Mouse (Mus musculus): ENCODE data around the gene Cep170. TPM values are rescaled to one million over a fixed set of nuclear protein-coding genes. Genes with fewer than 3 reads are reported as not detected.

Gene Cep170
- polyA plus RNA-seq, 1 experiment, result 160 TPM

DNA sequence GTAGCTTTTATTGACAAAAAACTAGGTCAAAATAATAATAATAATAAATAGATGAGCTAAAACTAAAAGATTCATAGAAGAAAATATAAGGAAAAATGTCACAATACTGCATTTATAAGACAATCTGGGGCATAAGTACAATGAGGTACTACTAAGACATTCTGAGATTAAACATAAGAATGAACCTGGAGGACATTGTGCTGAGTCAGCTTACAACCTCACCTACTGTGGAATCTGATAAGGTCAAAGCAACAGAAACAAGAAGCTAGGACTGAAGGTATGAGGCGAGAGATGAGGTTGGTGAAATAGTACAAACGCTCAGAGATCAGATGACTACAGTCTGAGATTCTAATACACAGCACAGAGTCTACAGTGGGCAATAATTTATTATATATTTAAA is 86.5 kb downstream of the Cep170 start:
- TF ChIP-seq POLR2A (IDR thresholded peaks at IDR 0.05; ENCODE audit: insufficient read depth, low read depth, low read length), result no peak
- no peak for TF ChIP-seq CTCF (IDR thresholded peaks at IDR 0.05; ENCODE audit: insufficient read depth, low read depth, low read length)
- Histone ChIP-seq H3K27ac (ENCODE audit: insufficient read depth, low read depth, low read length) (no peak overlapping the region), H3K4me3 (ENCODE audit: insufficient read depth, low read depth, low read length) (no peak overlapping the region), H3K4me1 (ENCODE audit: control insufficient read depth, insufficient read depth, low read length) (no peaks in the 10 kb centered on the region)
- 97% methylated on average over 2 of the region's 2 CpGs for WGBS

- TF ChIP-seq CTCF (IDR thresholded peaks at IDR 0.05; ENCODE audit: insufficient read depth, low read depth, low read length) (no peak), POLR2A (IDR thresholded peaks at IDR 0.05; ENCODE audit: insufficient read depth, low read depth, low read length) (no peak)
- Histone ChIP-seq H3K4me1 (ENCODE audit: control insufficient read depth, insufficient read depth, low read length) (no peaks in the 10 kb centered on the region), H3K4me3 (ENCODE audit: insufficient read depth, low read depth, low read length) (no peak overlapping the region), H3K27ac (ENCODE audit: insufficient read depth, low read depth, low read length) (no peak overlapping the region)
- WGBS, result 96% methylated on average over 20 of the region's 20 CpGs
Observed at GRCm38 (mm10) chr1:176724771-176725170, 89.1 kb downstream of the Cep170 start.

- no peaks in the 10 kb centered on the region for H3K4me1 ChIP-seq (ENCODE audit: control insufficient read depth, insufficient read depth, low read length)
- H3K27ac ChIP-seq (ENCODE audit: insufficient read depth, low read depth, low read length), result no peak overlapping the region
- TF ChIP-seq CTCF (IDR thresholded peaks at IDR 0.05; ENCODE audit: insufficient read depth, low read depth, low read length) (no peak), POLR2A (IDR thresholded peaks at IDR 0.05; ENCODE audit: insufficient read depth, low read depth, low read length) (no peak)
- no peak overlapping the region for H3K4me3 ChIP-seq (ENCODE audit: insufficient read depth, low read depth, low read length)
- WGBS, result 81% methylated on average over 8 of the region's 8 CpGs
Observed at GRCm38 (mm10) chr1:176723858-176724713, 89.8 kb downstream of the Cep170 start.

- 43% methylated on average over 2 of the region's 2 CpGs for WGBS
- Histone ChIP-seq H3K27ac (ENCODE audit: insufficient read depth, low read depth, low read length) (no peak overlapping the region), H3K4me1 (ENCODE audit: control insufficient read depth, insufficient read depth, low read length) (no peaks in the 10 kb centered on the region), H3K4me3 (ENCODE audit: insufficient read depth, low read depth, low read length) (no peak overlapping the region)
- TF ChIP-seq CTCF (IDR thresholded peaks at IDR 0.05; ENCODE audit: insufficient read depth, low read depth, low read length) (no peak), POLR2A (IDR thresholded peaks at IDR 0.05; ENCODE audit: insufficient read depth, low read depth, low read length) (no peak)
Observed at GRCm38 (mm10) chr1:176712436-176712835, 101.4 kb downstream of the Cep170 start.

DNA sequence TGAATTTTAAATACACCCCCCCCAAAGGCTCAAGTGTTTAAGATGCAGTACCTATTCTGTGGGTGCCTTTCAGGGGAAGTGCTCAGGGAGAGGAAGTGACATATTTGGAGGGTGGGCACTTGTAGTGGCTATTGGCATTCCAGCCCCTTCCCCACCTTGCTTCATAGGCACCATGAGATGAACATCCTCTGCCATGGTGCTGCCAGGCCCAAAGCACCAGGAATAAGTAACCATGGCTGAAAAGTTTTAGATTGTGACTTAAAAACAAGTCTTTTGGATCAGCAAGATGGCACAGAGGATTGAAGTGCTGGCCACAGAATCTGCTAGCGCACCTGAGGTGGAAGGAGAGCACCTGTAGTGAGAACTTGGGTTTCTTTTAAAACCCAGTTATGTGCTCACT is 113.6 kb downstream of the Cep170 start:
- Histone ChIP-seq H3K27ac (ENCODE audit: insufficient read depth, low read depth, low read length) (no peak overlapping the region), H3K4me1 (ENCODE audit: control insufficient read depth, insufficient read depth, low read length) (no peaks in the 10 kb centered on the region), H3K4me3 (ENCODE audit: insufficient read depth, low read depth, low read length) (no peak overlapping the region)
- TF ChIP-seq POLR2A (IDR thresholded peaks at IDR 0.05; ENCODE audit: insufficient read depth, low read depth, low read length) (no peak), CTCF (IDR thresholded peaks at IDR 0.05; ENCODE audit: insufficient read depth, low read depth, low read length) (no peak)
- whole genome bisulfite sequencing, result 100% methylated on average over 1 of the region's 1 CpGs

- TF ChIP-seq CTCF (IDR thresholded peaks at IDR 0.05; ENCODE audit: insufficient read depth, low read depth, low read length), result no peak
- no peak for TF ChIP-seq POLR2A (IDR thresholded peaks at IDR 0.05; ENCODE audit: insufficient read depth, low read depth, low read length)
- no peak overlapping the region for H3K4me3 ChIP-seq (ENCODE audit: insufficient read depth, low read depth, low read length)
- H3K27ac ChIP-seq (ENCODE audit: insufficient read depth, low read depth, low read length), result no peak overlapping the region
- H3K4me1 ChIP-seq (ENCODE audit: control insufficient read depth, insufficient read depth, low read length), result no peaks in the 10 kb centered on the region
Observed at GRCm38 (mm10) chr1:176699793-176700192, 114.1 kb downstream of the Cep170 start.

DNA sequence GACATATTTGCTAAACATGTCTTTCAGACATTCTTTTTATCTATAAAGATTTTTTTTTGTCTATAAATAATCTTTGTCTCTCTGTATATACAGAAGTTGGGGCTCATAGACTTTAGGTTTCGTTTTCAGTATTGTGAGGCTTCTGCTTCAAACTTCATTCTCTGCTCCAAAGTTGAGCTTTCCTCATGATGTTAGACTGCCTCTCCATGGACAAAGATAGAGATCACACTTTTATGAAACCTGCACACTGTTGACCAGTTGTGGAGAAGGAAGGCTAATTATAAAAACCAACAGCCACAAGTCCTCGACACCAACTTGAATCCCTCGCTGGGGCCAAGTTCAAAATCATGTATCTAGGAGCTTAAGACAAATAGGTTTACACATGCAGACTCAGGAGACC is 115.2 kb downstream of the Cep170 start:
- Histone ChIP-seq H3K4me3 (ENCODE audit: insufficient read depth, low read depth, low read length) (no peak overlapping the region), H3K27ac (ENCODE audit: insufficient read depth, low read depth, low read length) (no peak overlapping the region), H3K4me1 (ENCODE audit: control insufficient read depth, insufficient read depth, low read length) (no peaks in the 10 kb centered on the region)
- TF ChIP-seq POLR2A (IDR thresholded peaks at IDR 0.05; ENCODE audit: insufficient read depth, low read depth, low read length) (no peak), CTCF (IDR thresholded peaks at IDR 0.05; ENCODE audit: insufficient read depth, low read depth, low read length) (no peak)
- whole genome bisulfite sequencing, result 69% methylated on average over 3 of the region's 3 CpGs

DNA sequence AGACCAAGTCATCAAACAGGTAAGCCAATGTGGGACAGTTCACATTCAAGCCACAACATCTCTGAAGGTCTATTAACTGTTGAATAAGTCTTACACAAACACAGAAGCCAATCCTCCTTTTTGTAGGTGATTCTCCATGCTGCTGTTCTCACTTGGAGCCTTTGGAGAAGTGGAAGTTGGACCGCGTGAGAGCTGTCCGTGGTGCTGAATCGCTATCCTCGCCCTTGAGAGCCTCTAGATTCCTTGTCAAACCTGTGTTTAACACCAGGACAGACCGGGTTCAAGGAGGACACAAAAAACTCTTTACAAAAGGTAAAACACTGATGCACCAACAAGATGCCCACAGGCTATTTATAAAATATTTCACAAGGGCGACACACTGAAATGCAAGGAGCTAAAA is 116.8 kb downstream of the Cep170 start:
- TF ChIP-seq POLR2A (IDR thresholded peaks at IDR 0.05; ENCODE audit: insufficient read depth, low read depth, low read length), result no peak
- TF ChIP-seq CTCF (IDR thresholded peaks at IDR 0.05; ENCODE audit: insufficient read depth, low read depth, low read length), result no peak
- 68% methylated on average over 7 of the region's 7 CpGs for WGBS
- H3K4me1 ChIP-seq (ENCODE audit: control insufficient read depth, insufficient read depth, low read length), result no peaks in the 10 kb centered on the region
- H3K4me3 ChIP-seq (ENCODE audit: insufficient read depth, low read depth, low read length), result no peak overlapping the region
- no peak overlapping the region for H3K27ac ChIP-seq (ENCODE audit: insufficient read depth, low read depth, low read length)

GRCm38 (mm10) chr1:176691101-176691500 is 122.8 kb downstream of the Cep170 start:
- no peak overlapping the region for H3K4me3 ChIP-seq (ENCODE audit: insufficient read depth, low read depth, low read length)
- TF ChIP-seq POLR2A (IDR thresholded peaks at IDR 0.05; ENCODE audit: insufficient read depth, low read depth, low read length), result no peak
- TF ChIP-seq CTCF (IDR thresholded peaks at IDR 0.05; ENCODE audit: insufficient read depth, low read depth, low read length), result no peak
- 95% methylated on average over 11 of the region's 11 CpGs for WGBS
- H3K4me1 ChIP-seq (ENCODE audit: control insufficient read depth, insufficient read depth, low read length), result no peaks in the 10 kb centered on the region
- no peak overlapping the region for H3K27ac ChIP-seq (ENCODE audit: insufficient read depth, low read depth, low read length)

Data from olfactory bulb, adult 2 months (tissue).